Mouse (Mus musculus): ENCODE data around the gene Tent5d. TPM values are rescaled to one million over a fixed set of nuclear protein-coding genes. Genes with fewer than 3 reads are reported as not detected.
A peak's percentile ranks its signal among the peaks of the same experiment; 100 is the strongest.

Tent5d gene
- polyA plus RNA-seq, 1 experiment: 0.04 TPM

DNA sequence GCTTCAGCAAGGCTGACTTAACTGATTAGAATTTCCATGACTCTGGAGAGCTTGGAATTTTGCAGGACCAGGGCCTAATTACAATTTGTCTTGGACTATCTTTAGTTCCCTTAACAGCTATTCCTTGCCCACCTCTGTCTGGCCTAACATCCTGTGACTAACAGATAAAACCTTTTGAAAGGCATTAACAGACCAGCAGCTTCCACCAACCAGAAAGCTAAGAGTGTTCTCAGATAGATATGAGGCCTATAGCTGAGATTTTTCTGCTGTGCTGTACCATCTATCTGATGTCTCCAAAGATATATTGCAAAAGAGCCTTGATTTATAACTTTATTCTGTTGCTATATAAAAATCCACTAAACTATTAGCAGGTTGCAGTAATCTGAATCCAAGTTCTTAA lies 19.7 kb downstream of the Tent5d start:
- Histone ChIP-seq H3K79me2 (ENCODE audit: control insufficient read depth, insufficient read depth) (no peaks in the 10 kb centered on the region), H3K36me3 (ENCODE audit: control insufficient read depth, insufficient read depth) (no peaks in the 10 kb centered on the region), H3K79me3 (ENCODE audit: low read depth) (no peaks in the 10 kb centered on the region), H3K4me3 (ENCODE audit: insufficient read depth, poor library complexity, severe bottlenecking) (no peak overlapping the region), H3ac (ENCODE audit: control insufficient read depth, insufficient read length, low read depth) (no peak overlapping the region), H3K27me3 (ENCODE audit: control insufficient read depth, insufficient read depth, insufficient read length) (no peaks in the 10 kb centered on the region)
- no peak for TF ChIP-seq MYOD1 (IDR thresholded peaks at IDR 0.05; ENCODE audit: control insufficient read depth, insufficient read length, low read depth)
- TF ChIP-seq CTCF (IDR thresholded peaks at IDR 0.05; ENCODE audit: control insufficient read depth, insufficient read depth, insufficient read length): no peak
- no peak for TF ChIP-seq USF1 (IDR thresholded peaks at IDR 0.05; ENCODE audit: low read depth)
- TF ChIP-seq MAX (IDR thresholded peaks at IDR 0.05): no peak

DNA sequence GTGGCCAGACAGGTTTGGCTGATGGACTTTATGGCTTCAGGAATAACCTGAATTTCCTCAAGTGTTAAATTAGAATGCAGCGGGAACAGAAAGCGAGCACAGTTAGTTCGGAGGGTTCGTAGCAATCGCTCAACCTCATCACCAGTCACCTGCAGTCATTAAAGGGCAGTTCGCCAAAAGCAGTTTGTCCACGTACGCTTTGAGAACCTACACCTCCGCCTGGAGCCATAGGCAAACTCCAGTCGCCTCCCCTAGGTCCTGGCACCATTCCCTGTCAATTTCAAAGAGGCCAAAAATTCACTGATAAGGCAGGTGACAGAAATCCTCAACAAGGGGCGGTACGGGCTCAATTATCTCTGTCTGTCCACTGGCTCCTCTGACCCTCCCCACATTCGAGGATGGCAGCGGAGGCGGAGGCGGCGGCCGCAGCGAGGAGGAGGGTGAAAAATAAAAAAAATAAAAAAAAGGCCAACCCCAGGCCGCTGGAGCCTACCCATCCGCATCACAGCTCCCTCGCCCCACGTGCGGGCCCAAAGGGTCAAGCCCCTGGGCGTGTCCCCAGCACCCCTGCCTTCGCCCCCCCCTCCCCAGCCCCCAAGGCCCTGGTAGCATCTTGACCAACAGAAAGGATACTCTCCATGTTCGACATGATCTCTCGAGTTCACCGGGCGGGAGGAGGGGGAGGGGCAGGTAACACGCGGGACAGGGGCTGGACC lies 23.3 kb downstream of the Tent5d start:
- Histone ChIP-seq H3K79me3 (ENCODE audit: low read depth) (no peaks in the 10 kb centered on the region), H3K27me3 (ENCODE audit: control insufficient read depth, insufficient read depth, insufficient read length) (no peaks in the 10 kb centered on the region), H3ac (ENCODE audit: control insufficient read depth, insufficient read length, low read depth) (peak overlapping the region; percentile 51), H3K79me2 (ENCODE audit: control insufficient read depth, insufficient read depth) (no peaks in the 10 kb centered on the region), H3K4me3 (ENCODE audit: insufficient read depth, poor library complexity, severe bottlenecking) (peak overlapping the region; percentile 37), H3K36me3 (ENCODE audit: control insufficient read depth, insufficient read depth) (no peaks in the 10 kb centered on the region)
- no peak for TF ChIP-seq USF1 (IDR thresholded peaks at IDR 0.05; ENCODE audit: low read depth)

DNA sequence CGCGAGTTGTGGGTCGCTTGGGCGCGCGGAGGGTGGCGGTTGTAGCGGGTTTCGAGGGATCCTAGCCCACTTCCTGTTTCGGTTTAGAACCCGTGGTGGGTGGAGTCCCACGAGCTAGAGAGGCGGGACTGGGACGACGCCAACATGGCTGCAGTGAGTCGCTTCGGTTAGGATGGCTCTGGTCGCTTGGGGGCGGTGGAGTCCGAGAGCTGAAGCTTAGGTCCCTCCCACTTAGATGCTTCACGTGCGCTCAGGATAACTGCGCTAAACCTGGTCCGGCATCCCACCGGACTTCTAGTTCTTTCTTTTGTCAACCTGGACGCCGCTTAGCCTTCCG lies 23.8 kb downstream of the Tent5d start, which contains the start of gene 2610002M06Rik:
Gene 2610002M06Rik, minus strand, starts transcription at position 117 of the 337 bp plus-strand sequence.
- Histone ChIP-seq H3K27me3 (ENCODE audit: control insufficient read depth, insufficient read depth, insufficient read length) (no peaks in the 10 kb centered on the region), H3K79me2 (ENCODE audit: control insufficient read depth, insufficient read depth) (no peaks in the 10 kb centered on the region), H3ac (ENCODE audit: control insufficient read depth, insufficient read length, low read depth) (peak within 1 kb of the TSS; percentile 51), H3K79me3 (ENCODE audit: low read depth) (no peaks in the 10 kb centered on the region), H3K4me3 (ENCODE audit: insufficient read depth, poor library complexity, severe bottlenecking) (peak within 1 kb of the TSS; percentile 37), H3K36me3 (ENCODE audit: control insufficient read depth, insufficient read depth) (no peaks in the 10 kb centered on the region)
- TF ChIP-seq USF1 (IDR thresholded peaks at IDR 0.05; ENCODE audit: low read depth) (peak; percentile 21), MYOG (IDR thresholded peaks at IDR 0.05; ENCODE audit: control insufficient read depth, extremely low read depth, insufficient read length) (no peak), CTCF (IDR thresholded peaks at IDR 0.05; ENCODE audit: control insufficient read depth, insufficient read depth, insufficient read length) (peak; percentile 23), MAX (IDR thresholded peaks at IDR 0.05) (no peak), CEBPB (IDR thresholded peaks at IDR 0.05; ENCODE audit: low read depth) (no peak)

DNA sequence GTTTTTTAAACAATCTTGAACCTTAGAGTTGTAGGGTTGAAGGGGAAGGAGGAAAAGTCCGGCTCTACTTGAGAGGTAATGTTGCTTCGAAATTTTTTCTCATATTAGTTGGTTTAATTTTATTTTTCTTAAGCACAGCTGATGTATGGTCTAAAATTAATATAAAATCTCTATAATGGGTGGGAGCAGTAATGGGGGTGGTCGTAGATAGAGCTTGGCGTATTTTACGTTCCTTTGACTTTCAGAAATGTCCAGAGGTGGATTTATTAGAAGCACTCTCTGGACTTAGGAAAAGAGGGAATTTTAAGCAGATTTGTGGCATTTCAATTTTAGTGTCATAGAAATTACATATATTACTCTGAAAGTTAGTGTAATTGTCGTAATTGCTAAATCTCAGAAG lies 24.3 kb downstream of the Tent5d start:
- no peaks in the 10 kb centered on the region for H3K36me3 ChIP-seq (ENCODE audit: control insufficient read depth, insufficient read depth)
- no peak overlapping the region for H3K4me3 ChIP-seq (ENCODE audit: insufficient read depth, poor library complexity, severe bottlenecking)
- no peaks in the 10 kb centered on the region for H3K79me2 ChIP-seq (ENCODE audit: control insufficient read depth, insufficient read depth)
- TF ChIP-seq MYOD1 (IDR thresholded peaks at IDR 0.05; ENCODE audit: control insufficient read depth, insufficient read length, low read depth) (no peak), CEBPB (IDR thresholded peaks at IDR 0.05; ENCODE audit: low read depth) (no peak), MAX (IDR thresholded peaks at IDR 0.05) (no peak), MYOG (IDR thresholded peaks at IDR 0.05; ENCODE audit: control insufficient read depth, extremely low read depth, insufficient read length) (no peak), FOSL1 (IDR thresholded peaks at IDR 0.05; ENCODE audit: insufficient read depth, low read length, poor library complexity, severe bottlenecking) (no peak), USF1 (IDR thresholded peaks at IDR 0.05; ENCODE audit: low read depth) (no peak), CTCF (IDR thresholded peaks at IDR 0.05; ENCODE audit: control insufficient read depth, insufficient read depth, insufficient read length) (no peak)
- H3K79me3 ChIP-seq (ENCODE audit: low read depth): no peaks in the 10 kb centered on the region
- H3K27me3 ChIP-seq (ENCODE audit: control insufficient read depth, insufficient read depth, insufficient read length): no peaks in the 10 kb centered on the region
- no peak overlapping the region for H3ac ChIP-seq (ENCODE audit: control insufficient read depth, insufficient read length, low read depth)

DNA sequence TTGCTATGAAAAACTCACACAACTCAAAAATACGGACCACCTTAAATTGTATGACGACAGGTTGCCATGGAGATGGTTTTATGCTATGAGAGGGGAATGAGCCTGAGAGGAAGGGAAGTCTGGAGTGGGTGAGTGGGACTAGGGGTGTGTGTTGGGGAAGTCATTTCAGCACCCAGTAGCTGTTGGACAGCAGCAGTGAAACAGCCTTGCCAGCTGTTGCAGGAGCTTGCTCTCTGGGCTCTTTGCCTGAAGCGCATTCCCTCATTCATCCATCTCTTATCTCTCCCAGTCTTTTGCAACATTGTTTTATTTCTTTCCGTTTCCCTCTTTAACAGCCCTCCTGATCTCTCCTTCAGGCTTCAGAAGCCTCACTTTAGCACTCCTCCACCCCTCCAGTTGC lies 65.8 kb downstream of the Tent5d start:
- H3K79me3 ChIP-seq (ENCODE audit: low read depth): no peaks in the 10 kb centered on the region
- H3ac ChIP-seq (ENCODE audit: control insufficient read depth, insufficient read length, low read depth): no peak overlapping the region
- TF ChIP-seq MYOD1 (IDR thresholded peaks at IDR 0.05; ENCODE audit: control insufficient read depth, insufficient read length, low read depth): no peak
- TF ChIP-seq MAX (IDR thresholded peaks at IDR 0.05): no peak
- no peak for TF ChIP-seq MYOG (IDR thresholded peaks at IDR 0.05; ENCODE audit: control insufficient read depth, extremely low read depth, insufficient read length)
- TF ChIP-seq CEBPB (IDR thresholded peaks at IDR 0.05; ENCODE audit: low read depth): no peak
- no peak for TF ChIP-seq FOSL1 (IDR thresholded peaks at IDR 0.05; ENCODE audit: insufficient read depth, low read length, poor library complexity, severe bottlenecking)
- TF ChIP-seq USF1 (IDR thresholded peaks at IDR 0.05; ENCODE audit: low read depth): no peak
- no peak for TF ChIP-seq CTCF (IDR thresholded peaks at IDR 0.05; ENCODE audit: control insufficient read depth, insufficient read depth, insufficient read length)
- H3K4me3 ChIP-seq (ENCODE audit: insufficient read depth, poor library complexity, severe bottlenecking): no peak overlapping the region
- no peaks in the 10 kb centered on the region for H3K27me3 ChIP-seq (ENCODE audit: control insufficient read depth, insufficient read depth, insufficient read length)
- no peaks in the 10 kb centered on the region for H3K79me2 ChIP-seq (ENCODE audit: control insufficient read depth, insufficient read depth)
- H3K36me3 ChIP-seq (ENCODE audit: control insufficient read depth, insufficient read depth): no peaks in the 10 kb centered on the region

Other genes with a start within 250 kb of the Tent5d start
- gene Tbx22, start 124.6 kb upstream of the Tent5d start, polyA plus RNA-seq (2012; fragmentation: generic; extraction: Trizol): not detected
- gene 2610002M06Rik, start 23.7 kb downstream of the Tent5d start, polyA plus RNA-seq (2012; fragmentation: generic; extraction: Trizol): 2.1 TPM
- not detected for gene Gm732, start 155.9 kb downstream of the Tent5d start, polyA plus RNA-seq (2012; fragmentation: generic; extraction: Trizol)